Mouse (Mus musculus) forebrain, embryonic 11.5 days (tissue): ENCODE results near the gene Tnfsf4. TPM values are rescaled to one million over a fixed set of nuclear protein-coding genes. Genes with fewer than 3 reads are reported as not detected.

ENCODE experiments used
- ATAC-seq: fragments of 200-750 bp; cut with Nextera tagmentation; replicated peaks from 2 replicates; pipeline ENCODE4 v1.8.0; 2017; ENCODE audit warnings: moderate TSS enrichment; ENCODE audit not compliant: low FRiP score
- DNase-seq: peaks from one replicate; pipeline ENCODE4 v3.0.0-alpha.2; 2017; ENCODE audit warnings: low spot score
- H3K27ac ChIP-seq: fragments of 300-500 bp; sonication (generic); 2 replicates; pipeline ENCODE4 v1.5.1; 2014; ENCODE audit warnings: low read depth, low read length
- H3K27me3 ChIP-seq: fragments of 300-500 bp; sonication (generic); 2 replicates; pipeline ENCODE4 v1.6.1; 2014; ENCODE audit warnings: mild to moderate bottlenecking, low read length, mixed read lengths; ENCODE audit not compliant: control insufficient read depth, insufficient read depth
- H3K36me3 ChIP-seq: fragments of 300-500 bp; sonication (generic); 2 replicates; pipeline ENCODE4 v1.6.1; 2014; ENCODE audit warnings: mild to moderate bottlenecking, low read length, moderate library complexity, mixed read lengths; ENCODE audit not compliant: control insufficient read depth, insufficient read depth
- H3K4me1 ChIP-seq: fragments of 300-500 bp; sonication (generic); replicated peaks from 2 replicates; pipeline ENCODE4 v1.6.1; 2014; ENCODE audit warnings: low read length, mixed read lengths; ENCODE audit not compliant: control insufficient read depth, insufficient read depth
- H3K4me2 ChIP-seq: fragments of 300-500 bp; sonication (generic); 2 replicates; pipeline ENCODE4 v1.6.1; 2014; ENCODE audit warnings: low read depth, mild to moderate bottlenecking, low read length, moderate library complexity, mixed read lengths; ENCODE audit not compliant: severe bottlenecking
- H3K4me3 ChIP-seq: fragments of 300-500 bp; sonication (generic); 2 replicates; pipeline ENCODE4 v1.5.1; 2014; ENCODE audit warnings: low read depth, low read length
- H3K9ac ChIP-seq: fragments of 300-500 bp; sonication (generic); 2 replicates; pipeline ENCODE4 v1.6.1; 2014; ENCODE audit warnings: low read length
- H3K9me3 ChIP-seq: fragments of 300-500 bp; sonication (generic); 2 replicates; pipeline ENCODE4 v1.6.1; 2016; ENCODE audit warnings: low read length, mixed read lengths; ENCODE audit not compliant: control insufficient read depth
- WGBS: fragments of 180-500 bp; shearing (Covaris S2); extraction: QIAGEN DNeasy Blood & Tissue Kit; methylation state at CpG from one replicate; pipeline ENCODE4 v1.1.7; 2014; 5-methylcytosine and 5-hydroxymethylcytosine counted together
- polyA plus RNA-seq: library from polyadenylated mRNA; unstranded; fragments of >200 nt; fragmentation: Nextera tagmentation; extraction: Ambion mirVana; gene quantifications from 2 replicates; pipeline ENCODE4 v1.2.1, GENCODE M21; 2014

Gene Tnfsf4
- polyA plus RNA-seq, 1 experiment from 2014 or later, result not detected

DNA sequence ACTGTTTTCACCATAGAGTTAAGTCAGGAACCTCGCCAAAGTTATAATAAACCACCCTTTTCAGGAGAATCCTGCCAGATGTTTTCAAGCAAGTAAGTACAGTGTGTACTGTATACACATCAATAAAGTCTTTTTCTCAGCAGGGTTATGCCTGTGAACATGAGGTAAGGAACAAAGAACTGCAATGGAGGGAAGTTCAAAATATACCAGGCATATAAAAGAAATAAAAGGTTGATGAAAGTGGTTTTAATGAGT is 31.8 kb downstream of the Tnfsf4 start:
- H3K4me1 ChIP-seq, result no peaks in the 10 kb centered on the region
- H3K4me2 ChIP-seq, result no peak overlapping the region
- no peak overlapping the region for H3K27ac ChIP-seq
- H3K27me3 ChIP-seq, result no peaks in the 10 kb centered on the region
- DNase-seq (no peak), ATAC-seq (no peak)
- H3K9ac ChIP-seq, result no peak overlapping the region
- no peaks in the 10 kb centered on the region for H3K9me3 ChIP-seq
- H3K36me3 ChIP-seq, result no peaks in the 10 kb centered on the region
- no peak overlapping the region for H3K4me3 ChIP-seq
- WGBS, result 86% methylated on average over 1 of the region's 1 CpGs

DNA sequence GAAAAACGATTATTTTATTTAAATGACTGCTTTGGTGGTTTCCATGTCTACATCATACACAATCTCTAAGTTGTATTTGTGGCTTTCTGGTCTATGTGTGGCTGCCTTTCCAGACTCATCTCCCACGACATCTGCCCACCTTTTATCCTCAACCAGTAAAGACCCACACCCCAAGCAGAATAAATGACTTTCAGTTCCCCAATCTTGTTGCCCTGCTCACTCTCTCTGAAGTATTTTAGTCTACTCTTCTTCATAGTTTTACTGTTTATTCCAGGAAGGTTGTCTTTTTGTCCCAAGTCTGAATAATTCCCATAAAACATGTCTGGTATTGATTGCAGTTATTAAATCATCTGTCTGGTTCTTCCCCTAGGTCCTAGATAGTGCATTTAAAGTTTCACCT is 40.6 kb downstream of the Tnfsf4 start:
- H3K27me3 ChIP-seq, result no peaks in the 10 kb centered on the region
- no peak overlapping the region for H3K4me2 ChIP-seq
- DNase-seq (no peak), ATAC-seq (no peak)
- H3K9me3 ChIP-seq, result no peaks in the 10 kb centered on the region
- 82% methylated on average over 2 of the region's 2 CpGs for WGBS
- H3K9ac ChIP-seq, result no peak overlapping the region
- H3K27ac ChIP-seq, result no peak overlapping the region
- no peak overlapping the region for H3K4me3 ChIP-seq
- no peaks in the 10 kb centered on the region for H3K4me1 ChIP-seq
- H3K36me3 ChIP-seq, result no peaks in the 10 kb centered on the region

DNA sequence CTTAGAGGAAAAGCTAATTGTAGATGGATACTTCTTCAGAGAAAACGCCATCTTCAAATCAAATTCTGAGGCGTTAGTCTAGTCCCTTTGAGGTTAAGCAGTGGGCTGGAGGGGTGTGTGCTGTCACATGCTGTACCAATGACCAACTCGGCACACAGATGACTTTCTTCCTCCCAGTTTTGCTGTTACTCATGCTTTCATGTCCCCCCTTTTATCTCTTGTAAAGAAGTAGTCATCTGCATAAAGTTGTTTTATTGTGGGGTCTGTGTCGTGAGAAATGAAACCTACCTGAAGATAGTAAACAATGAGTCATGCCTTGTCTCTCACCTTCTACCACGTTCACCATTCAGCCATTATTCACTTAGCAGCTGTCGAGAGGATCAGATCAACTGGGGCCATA is 41.3 kb downstream of the Tnfsf4 start:
- H3K9me3 ChIP-seq, result no peaks in the 10 kb centered on the region
- H3K27me3 ChIP-seq, result no peaks in the 10 kb centered on the region
- DNase-seq (no peak), ATAC-seq (no peak)
- H3K4me2 ChIP-seq, result no peak overlapping the region
- 88% methylated on average over 6 of the region's 6 CpGs for WGBS
- no peak overlapping the region for H3K4me3 ChIP-seq
- H3K4me1 ChIP-seq, result no peaks in the 10 kb centered on the region
- H3K9ac ChIP-seq, result no peak overlapping the region
- H3K36me3 ChIP-seq, result no peaks in the 10 kb centered on the region
- H3K27ac ChIP-seq, result no peak overlapping the region

DNA sequence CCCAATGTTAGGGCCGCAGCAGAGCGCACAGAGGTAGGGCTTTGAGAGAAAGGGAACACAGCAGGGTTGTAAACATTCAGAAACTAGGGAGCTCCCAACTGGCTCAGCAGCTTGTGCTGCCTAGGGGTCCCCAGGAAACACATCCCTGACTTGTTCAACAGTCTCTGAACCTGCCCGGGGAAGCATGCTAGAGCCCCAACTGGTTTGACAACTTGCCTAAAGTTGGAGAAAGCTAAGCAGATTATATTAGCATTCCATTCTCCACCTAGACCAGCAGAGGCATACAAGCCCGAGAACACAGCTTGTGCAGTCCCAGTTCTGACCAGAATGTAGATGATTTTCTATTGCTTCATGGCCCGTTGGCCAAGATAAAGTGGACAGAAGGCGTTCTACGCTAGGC is 49.6 kb downstream of the Tnfsf4 start:
- Histone ChIP-seq H3K4me3 (no peak overlapping the region), H3K4me1 (0 out of 2 replicates have a peak, but pooled peaks cover 3% of the 10 kb centered on the region), H3K27ac (no peak overlapping the region), H3K9ac (no peak overlapping the region), H3K36me3 (no peaks in the 10 kb centered on the region), H3K9me3 (no peaks in the 10 kb centered on the region), H3K4me2 (no peak overlapping the region), H3K27me3 (no peaks in the 10 kb centered on the region)
- DNase-seq (no peak), ATAC-seq (no peak)
- 77% methylated on average over 7 of the region's 7 CpGs for WGBS

DNA sequence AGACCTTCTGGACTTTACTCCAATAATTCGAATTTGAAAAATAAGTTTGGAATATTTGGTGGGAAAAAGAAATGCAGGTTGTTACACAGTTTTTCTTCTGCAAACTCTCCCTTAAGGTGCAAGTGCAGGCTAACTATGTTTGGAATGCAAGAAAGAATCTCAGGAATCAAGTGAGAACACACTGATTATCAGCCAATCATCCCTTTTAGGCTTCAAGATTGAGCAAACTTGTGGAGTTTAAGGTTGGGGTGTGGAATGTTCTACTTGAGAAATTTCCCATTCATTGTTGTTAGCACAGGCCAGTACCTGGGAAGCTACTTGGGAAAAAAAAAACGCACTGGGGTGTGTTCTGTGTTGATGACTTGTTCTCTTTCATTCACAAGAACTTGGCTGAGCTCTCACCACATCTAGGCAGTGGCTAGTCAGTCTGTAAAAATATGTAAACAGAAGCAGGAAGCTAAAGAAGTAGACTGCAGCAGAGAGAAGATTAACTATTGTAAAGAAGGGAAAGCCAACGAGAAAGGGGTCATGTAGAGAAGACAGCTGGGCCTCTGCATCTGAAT is 56.6 kb downstream of the Tnfsf4 start:
- H3K4me3 ChIP-seq, result no peak overlapping the region
- no peak overlapping the region for H3K9ac ChIP-seq
- DNase-seq (no peak), ATAC-seq (no peak)
- no peak overlapping the region for H3K4me2 ChIP-seq
- no peaks in the 10 kb centered on the region for H3K27me3 ChIP-seq
- no peak overlapping the region for H3K27ac ChIP-seq
- H3K4me1 ChIP-seq, result no peaks in the 10 kb centered on the region
- no peaks in the 10 kb centered on the region for H3K36me3 ChIP-seq
- no peaks in the 10 kb centered on the region for H3K9me3 ChIP-seq
- WGBS, result 51% methylated on average over 3 of the region's 3 CpGs

DNA sequence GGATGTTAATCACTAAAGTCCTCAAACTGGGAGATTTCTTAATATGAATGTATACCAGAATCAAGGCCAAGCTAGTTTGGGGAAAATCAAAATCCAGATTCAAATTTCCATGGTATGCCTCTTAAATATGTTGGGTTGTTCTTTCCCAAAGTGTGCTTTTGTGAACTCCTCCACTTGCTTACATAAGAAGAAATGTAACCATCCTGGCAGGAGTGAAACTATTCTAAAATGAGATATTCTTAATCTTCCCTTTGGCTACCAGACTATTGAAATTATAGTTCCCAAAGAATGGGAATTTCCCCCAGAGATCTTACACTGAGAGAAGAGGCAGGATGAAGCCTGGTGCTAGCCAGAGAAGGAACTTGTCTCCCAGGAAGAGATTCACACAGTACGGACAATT is 57.0 kb downstream of the Tnfsf4 start:
- H3K9me3 ChIP-seq, result no peaks in the 10 kb centered on the region
- ATAC-seq (no peak), DNase-seq (no peak)
- H3K27me3 ChIP-seq, result no peaks in the 10 kb centered on the region
- 100% methylated on average over 1 of the region's 1 CpGs for WGBS
- no peaks in the 10 kb centered on the region for H3K36me3 ChIP-seq
- no peak overlapping the region for H3K9ac ChIP-seq
- no peak overlapping the region for H3K4me3 ChIP-seq
- no peaks in the 10 kb centered on the region for H3K4me1 ChIP-seq
- no peak overlapping the region for H3K4me2 ChIP-seq
- no peak overlapping the region for H3K27ac ChIP-seq

DNA sequence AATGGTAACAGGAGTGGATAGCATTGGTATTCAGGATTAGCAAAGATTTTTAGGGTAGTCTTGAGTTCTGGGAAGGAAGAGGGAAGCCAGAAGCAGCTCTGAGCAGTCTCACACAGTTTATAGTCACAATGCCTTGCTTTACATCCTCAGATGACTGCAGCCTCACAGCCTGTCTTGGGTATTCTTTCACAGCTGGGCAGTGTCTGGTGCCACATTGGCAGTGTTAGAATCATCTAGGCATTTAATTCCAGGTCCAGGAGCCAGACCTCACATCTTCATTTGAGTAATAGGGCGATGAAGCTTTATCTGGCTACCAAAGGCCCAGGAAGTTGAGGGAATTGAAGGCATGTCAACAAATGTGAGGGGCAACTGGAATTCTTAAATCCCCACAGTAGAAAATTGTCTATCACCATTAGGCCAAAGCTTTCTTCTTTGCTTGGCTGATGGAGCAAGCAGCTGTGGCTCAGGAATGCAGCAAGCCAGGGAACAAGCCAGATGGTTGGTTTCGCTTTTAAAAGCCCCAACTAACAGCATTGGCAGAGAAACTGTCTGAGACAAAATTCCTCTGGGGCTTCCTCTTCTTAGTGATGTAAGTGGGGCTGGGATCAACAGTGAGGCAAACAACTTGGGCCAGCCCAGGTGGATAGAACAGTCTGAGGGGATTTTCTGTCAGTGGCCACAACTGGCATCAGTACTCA is 68.3 kb downstream of the Tnfsf4 start:
- Histone ChIP-seq H3K27me3 (no peaks in the 10 kb centered on the region), H3K27ac (no peak overlapping the region), H3K36me3 (no peaks in the 10 kb centered on the region), H3K4me3 (no peak overlapping the region), H3K4me2 (no peak overlapping the region), H3K9me3 (no peaks in the 10 kb centered on the region), H3K9ac (no peak overlapping the region), H3K4me1 (no peaks in the 10 kb centered on the region)
- WGBS, result 80% methylated on average over 2 of the region's 2 CpGs
- ATAC-seq (no peak), DNase-seq (no peak)

Other genes with a start within 250 kb of the Tnfsf4 start
- gene Tex50, start 236.1 kb upstream of the Tnfsf4 start, polyA plus RNA-seq, result 0.23 and 0.36 TPM in 2 replicates
- 443 and 453 TPM in 2 replicates for gene Prdx6, start 144.2 kb upstream of the Tnfsf4 start, polyA plus RNA-seq
- gene Tnfsf18, start 99.2 kb downstream of the Tnfsf4 start, polyA plus RNA-seq, result not detected in 2 replicates